Mouse (Mus musculus) intestine, embryonic 15.5 days (tissue): ENCODE data around the gene Gm13697. TPM values are rescaled to one million over a fixed set of nuclear protein-coding genes. Genes with fewer than 3 reads are reported as not detected.
"Not testable (repeated sequence)": the region's sequence is repeated elsewhere in the genome, so short reads cannot be mapped to it uniquely, and the experiment has no call there.

Experiments used
- ATAC-seq: fragments of 200-750 bp; cut with Nextera tagmentation; 2 replicates; pipeline ENCODE4 v1.8.0; 2017; ENCODE audit warnings: moderate TSS enrichment, moderate library complexity
- H3K27ac ChIP-seq: fragments of 300-500 bp; sonication (generic); 2 replicates; pipeline ENCODE4 v1.5.1; 2015; ENCODE audit warnings: mild to moderate bottlenecking, inconsistent platforms
- H3K27me3 ChIP-seq: fragments of 300-500 bp; sonication (generic); replicated peaks from 2 replicates; pipeline ENCODE4 v1.6.1; 2015; ENCODE audit warnings: inconsistent platforms
- H3K36me3 ChIP-seq: fragments of 300-500 bp; sonication (generic); 2 replicates; pipeline ENCODE4 v1.6.1; 2015; ENCODE audit warnings: inconsistent platforms
- H3K4me1 ChIP-seq: fragments of 300-500 bp; sonication (generic); replicated peaks from 2 replicates; pipeline ENCODE4 v1.6.1; 2015; ENCODE audit warnings: inconsistent platforms
- H3K4me2 ChIP-seq: fragments of 300-500 bp; sonication (generic); replicated peaks from 2 replicates; pipeline ENCODE4 v1.6.1; 2015; ENCODE audit warnings: mild to moderate bottlenecking, inconsistent platforms
- H3K4me3 ChIP-seq: fragments of 300-500 bp; sonication (generic); replicated peaks from 2 replicates; pipeline ENCODE4 v1.5.1; 2015; ENCODE audit warnings: inconsistent platforms
- H3K9ac ChIP-seq: fragments of 300-500 bp; sonication (generic); 2 replicates; pipeline ENCODE4 v1.6.1; 2015; ENCODE audit warnings: inconsistent platforms
- H3K9me3 ChIP-seq: fragments of 300-500 bp; sonication (generic); 2 replicates; pipeline ENCODE4 v1.6.1; 2016; ENCODE audit warnings: inconsistent platforms
- WGBS: fragments of 180-500 bp; shearing (Covaris S2); methylation state at CpG from one replicate; pipeline ENCODE4 v1.1.7; 2015; 5-methylcytosine and 5-hydroxymethylcytosine counted together
- polyA plus RNA-seq: library from polyadenylated mRNA; unstranded; fragments of >200 nt; fragmentation: Nextera tagmentation; extraction: Ambion mirVana; gene quantifications from 2 replicates; pipeline ENCODE4 v1.2.1, GENCODE M21; 2015

Gm13697 gene
- polyA plus RNA-seq, 1 experiment from 2014 or later: not detected

- Histone ChIP-seq H3K36me3 (no peaks in the 10 kb centered on the region), H3K9ac (no peak overlapping the region), H3K27ac (no peak overlapping the region), H3K9me3 (no peaks in the 10 kb centered on the region), H3K4me2 (no peak overlapping the region), H3K27me3 (no peaks in the 10 kb centered on the region), H3K4me1 (no peaks in the 10 kb centered on the region), H3K4me3 (no peak overlapping the region)
- ATAC-seq: no peak
- 61% methylated on average over 3 of the region's 3 CpGs for WGBS
These were observed 25.3 kb downstream of the Gm13697 start for GRCm38 (mm10) chr2:84009818-84010217.

- whole genome bisulfite sequencing: 47% methylated on average over 6 of the region's 6 CpGs
- no peaks in the 10 kb centered on the region for H3K36me3 ChIP-seq
- no peak overlapping the region for H3K4me3 ChIP-seq
- no peak overlapping the region for H3K4me2 ChIP-seq
- H3K27me3 ChIP-seq: no peaks in the 10 kb centered on the region
- H3K4me1 ChIP-seq: no peaks in the 10 kb centered on the region; the same call in 1 of the 2 replicates
- no peaks in the 10 kb centered on the region for H3K9me3 ChIP-seq
- H3K9ac ChIP-seq: no peak overlapping the region
- ATAC-seq: no peak
- H3K27ac ChIP-seq: no peak overlapping the region
These were observed 30.0 kb downstream of the Gm13697 start for GRCm38 (mm10) chr2:84014572-84014971.

GRCm38 (mm10) chr2:84016291-84016690, 31.7 kb downstream of the Gm13697 start:
- H3K9ac ChIP-seq, H3K27ac ChIP-seq, H3K4me2 ChIP-seq, H3K27me3 ChIP-seq, H3K4me1 ChIP-seq, H3K4me3 ChIP-seq, ATAC-seq, H3K9me3 ChIP-seq, H3K36me3 ChIP-seq: not testable (repeated sequence)
- 80% methylated on average over 5 of the region's 5 CpGs for WGBS

GRCm38 (mm10) chr2:84018330-84018729, 33.8 kb downstream of the Gm13697 start:
- WGBS: 38% methylated on average over 3 of the region's 3 CpGs
- Histone ChIP-seq H3K27me3 (no peaks in the 10 kb centered on the region), H3K9me3 (no peaks in the 10 kb centered on the region), H3K4me2 (no peak overlapping the region), H3K4me3 (no peak overlapping the region), H3K9ac (no peak overlapping the region), H3K36me3 (no peaks in the 10 kb centered on the region), H3K4me1 (no peaks in the 10 kb centered on the region; the same call in 1 of the 2 replicates), H3K27ac (no peak overlapping the region)
- no peak for ATAC-seq

GRCm38 (mm10) chr2:84019519-84020305, 35.2 kb downstream of the Gm13697 start:
- H3K4me3 ChIP-seq: no peak overlapping the region
- no peaks in the 10 kb centered on the region; the same call in 1 of the 2 replicates for H3K4me1 ChIP-seq
- no peaks in the 10 kb centered on the region for H3K27me3 ChIP-seq
- H3K36me3 ChIP-seq: no peaks in the 10 kb centered on the region
- H3K27ac ChIP-seq: no peak overlapping the region
- ATAC-seq: peak; percentile 78
- no peak overlapping the region for H3K4me2 ChIP-seq
- H3K9me3 ChIP-seq: no peaks in the 10 kb centered on the region
- no peak overlapping the region for H3K9ac ChIP-seq
- WGBS: 66% methylated on average over 8 of the region's 8 CpGs

GRCm38 (mm10) chr2:84021930-84022329, 37.4 kb downstream of the Gm13697 start:
- Histone ChIP-seq H3K9ac (no peak overlapping the region), H3K27me3 (no peaks in the 10 kb centered on the region), H3K36me3 (no peaks in the 10 kb centered on the region), H3K27ac (no peak overlapping the region), H3K4me2 (no peak overlapping the region), H3K9me3 (no peaks in the 10 kb centered on the region), H3K4me3 (no peak overlapping the region), H3K4me1 (no peaks in the 10 kb centered on the region; the same call in 1 of the 2 replicates)
- ATAC-seq: no peak
- 82% methylated on average over 2 of the region's 2 CpGs for WGBS

GRCm38 (mm10) chr2:84022905-84023304, 38.4 kb downstream of the Gm13697 start:
- Histone ChIP-seq H3K4me3 (no peak overlapping the region), H3K4me1 (no peaks in the 10 kb centered on the region; the same call in 1 of the 2 replicates), H3K9me3 (no peaks in the 10 kb centered on the region), H3K36me3 (no peaks in the 10 kb centered on the region), H3K27ac (no peak overlapping the region), H3K4me2 (no peak overlapping the region), H3K27me3 (no peaks in the 10 kb centered on the region), H3K9ac (no peak overlapping the region)
- WGBS: 83% methylated on average over 2 of the region's 2 CpGs
- no peak for ATAC-seq

GRCm38 (mm10) chr2:84023319-84023718, 38.8 kb downstream of the Gm13697 start:
- Histone ChIP-seq H3K4me2 (no peak overlapping the region), H3K27ac (no peak overlapping the region), H3K4me3 (no peak overlapping the region), H3K4me1 (no peaks in the 10 kb centered on the region; the same call in 1 of the 2 replicates), H3K9me3 (no peaks in the 10 kb centered on the region), H3K36me3 (no peaks in the 10 kb centered on the region), H3K27me3 (no peaks in the 10 kb centered on the region), H3K9ac (no peak overlapping the region)
- no peak for ATAC-seq
- 78% methylated on average over 2 of the region's 2 CpGs for WGBS

- Histone ChIP-seq H3K36me3 (no peaks in the 10 kb centered on the region), H3K27ac (no peak overlapping the region), H3K4me1 (no peaks in the 10 kb centered on the region), H3K9me3 (no peaks in the 10 kb centered on the region), H3K4me3 (no peak overlapping the region), H3K9ac (no peak overlapping the region), H3K27me3 (no peaks in the 10 kb centered on the region), H3K4me2 (no peak overlapping the region)
- no peak for ATAC-seq
- WGBS: 75% methylated on average over 4 of the region's 4 CpGs
These were observed 40.7 kb downstream of the Gm13697 start for GRCm38 (mm10) chr2:84025217-84025616.

GRCm38 (mm10) chr2:84032505-84032904, 48.0 kb downstream of the Gm13697 start:
- Histone ChIP-seq H3K4me2 (no peak overlapping the region), H3K4me1 (no peaks in the 10 kb centered on the region), H3K9me3 (no peaks in the 10 kb centered on the region), H3K9ac (no peak overlapping the region), H3K36me3 (no peaks in the 10 kb centered on the region), H3K27ac (no peak overlapping the region), H3K4me3 (no peak overlapping the region), H3K27me3 (no peaks in the 10 kb centered on the region)
- WGBS: 94% methylated on average over 2 of the region's 2 CpGs
- ATAC-seq: no peak

- Histone ChIP-seq H3K27me3 (no peaks in the 10 kb centered on the region), H3K4me2 (no peak overlapping the region), H3K36me3 (no peaks in the 10 kb centered on the region), H3K27ac (no peak overlapping the region), H3K9ac (no peak overlapping the region), H3K4me3 (no peak overlapping the region), H3K4me1 (no peaks in the 10 kb centered on the region), H3K9me3 (no peaks in the 10 kb centered on the region)
- no peak for ATAC-seq
- WGBS: 84% methylated on average over 4 of the region's 4 CpGs
These were observed 51.5 kb downstream of the Gm13697 start for GRCm38 (mm10) chr2:84035997-84036396.
